Mouse (Mus musculus) neural tube, embryonic 15.5 days (tissue): ENCODE results near the gene Il1rapl2. TPM values are rescaled to one million over a fixed set of nuclear protein-coding genes. Genes with fewer than 3 reads are reported as not detected.

Source experiments
- ATAC-seq: fragments of 200-750 bp; cut with Nextera tagmentation; 2 replicates; pipeline ENCODE4 v1.8.0; 2017; ENCODE audit warnings: mild to moderate bottlenecking, moderate TSS enrichment, moderate library complexity; ENCODE audit not compliant: low FRiP score
- H3K27ac ChIP-seq: fragments of 300-500 bp; sonication (generic); replicated peaks from 2 replicates; pipeline ENCODE4 v1.5.1; 2015; ENCODE audit warnings: mild to moderate bottlenecking, inconsistent platforms
- H3K27me3 ChIP-seq: fragments of 300-500 bp; sonication (generic); replicated peaks from 2 replicates; pipeline ENCODE4 v1.6.1; 2015; ENCODE audit warnings: inconsistent platforms
- H3K36me3 ChIP-seq: fragments of 300-500 bp; sonication (generic); 2 replicates; pipeline ENCODE4 v1.6.1; 2015; ENCODE audit warnings: inconsistent platforms
- H3K4me1 ChIP-seq: fragments of 300-500 bp; sonication (generic); 2 replicates; pipeline ENCODE4 v1.6.1; 2015; ENCODE audit warnings: inconsistent platforms
- H3K4me2 ChIP-seq: fragments of 300-500 bp; sonication (generic); 2 replicates; pipeline ENCODE4 v1.6.1; 2015; ENCODE audit warnings: inconsistent platforms, mild to moderate bottlenecking, moderate library complexity
- H3K4me3 ChIP-seq: fragments of 300-500 bp; sonication (generic); replicated peaks from 2 replicates; pipeline ENCODE4 v1.5.1; 2015; ENCODE audit warnings: mild to moderate bottlenecking, inconsistent platforms
- H3K9ac ChIP-seq: fragments of 300-500 bp; sonication (generic); replicated peaks from 2 replicates; pipeline ENCODE4 v1.6.1; 2015; ENCODE audit warnings: mild to moderate bottlenecking, inconsistent platforms
- H3K9me3 ChIP-seq: fragments of 300-500 bp; sonication (generic); replicated peaks from 2 replicates; pipeline ENCODE4 v1.6.1; 2016; ENCODE audit warnings: inconsistent platforms
- WGBS: fragments of 180-500 bp; shearing (Covaris S2); methylation state at CpG from one replicate; pipeline ENCODE4 v1.1.7; 2015; ENCODE audit warnings: mixed read lengths; 5-methylcytosine and 5-hydroxymethylcytosine counted together
- polyA plus RNA-seq: library from polyadenylated mRNA; unstranded; fragments of >200 nt; fragmentation: Nextera tagmentation; extraction: Ambion mirVana; gene quantifications from 2 replicates; pipeline ENCODE4 v1.2.1, GENCODE M21; 2015

Gene Il1rapl2
- polyA plus RNA-seq, 1 experiment from 2014 or later, result 3.7 TPM

- Histone ChIP-seq H3K4me3 (no peak overlapping the region), H3K36me3 (no peaks in the 10 kb centered on the region), H3K27me3 (no peaks in the 10 kb centered on the region), H3K4me1 (no peaks in the 10 kb centered on the region), H3K9me3 (no peaks in the 10 kb centered on the region), H3K4me2 (no peak overlapping the region), H3K9ac (no peak overlapping the region), H3K27ac (no peak overlapping the region)
- no peak for ATAC-seq
- WGBS, result 94% methylated on average over 3 of the region's 3 CpGs
Measured at GRCm38 (mm10) chrX:138838381-138838780, 1268.0 kb downstream of the Il1rapl2 start.
